Mouse (Mus musculus): Measurements from ENCODE around the gene Pygo2. TPM values are rescaled to one million over a fixed set of nuclear protein-coding genes. Genes with fewer than 3 reads are reported as not detected.
A peak's percentile ranks its signal among the peaks of the same experiment; 100 is the strongest.

Pygo2 gene
- total RNA-seq, 4 experiments from 2014 or later: 44.0 to 57.4 (median 48.8) TPM

- DNase-seq (ENCODE audit: low spot score in 2 of 2): no peak
Measured at GRCm38 (mm10) chr3:89392871-89393311, 37.1 kb upstream of the Pygo2 start.

DNA sequence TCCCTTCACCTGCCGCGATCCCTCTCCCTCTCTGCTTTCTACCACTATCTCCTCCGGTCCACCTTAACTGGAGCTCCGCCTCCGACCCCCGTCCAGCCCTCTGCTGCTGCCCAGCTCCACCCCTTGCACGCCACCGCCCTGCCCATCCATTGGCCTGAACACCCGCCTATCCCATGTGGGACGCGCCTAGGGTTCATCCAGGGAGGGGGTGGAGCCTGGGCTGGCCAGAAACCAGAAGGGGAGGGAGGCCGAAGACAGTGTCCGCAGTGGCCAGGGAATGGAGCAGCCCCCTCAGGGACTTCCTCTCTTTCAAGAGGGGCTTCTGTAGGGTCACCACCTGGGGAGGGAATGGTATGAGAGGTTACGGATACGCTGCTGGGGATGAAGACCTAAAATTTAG is 36.4 kb upstream of the Pygo2 start:
- DNase-seq (ENCODE audit: low spot score in 2 of 2): peak; percentile 78 to 96

DNA sequence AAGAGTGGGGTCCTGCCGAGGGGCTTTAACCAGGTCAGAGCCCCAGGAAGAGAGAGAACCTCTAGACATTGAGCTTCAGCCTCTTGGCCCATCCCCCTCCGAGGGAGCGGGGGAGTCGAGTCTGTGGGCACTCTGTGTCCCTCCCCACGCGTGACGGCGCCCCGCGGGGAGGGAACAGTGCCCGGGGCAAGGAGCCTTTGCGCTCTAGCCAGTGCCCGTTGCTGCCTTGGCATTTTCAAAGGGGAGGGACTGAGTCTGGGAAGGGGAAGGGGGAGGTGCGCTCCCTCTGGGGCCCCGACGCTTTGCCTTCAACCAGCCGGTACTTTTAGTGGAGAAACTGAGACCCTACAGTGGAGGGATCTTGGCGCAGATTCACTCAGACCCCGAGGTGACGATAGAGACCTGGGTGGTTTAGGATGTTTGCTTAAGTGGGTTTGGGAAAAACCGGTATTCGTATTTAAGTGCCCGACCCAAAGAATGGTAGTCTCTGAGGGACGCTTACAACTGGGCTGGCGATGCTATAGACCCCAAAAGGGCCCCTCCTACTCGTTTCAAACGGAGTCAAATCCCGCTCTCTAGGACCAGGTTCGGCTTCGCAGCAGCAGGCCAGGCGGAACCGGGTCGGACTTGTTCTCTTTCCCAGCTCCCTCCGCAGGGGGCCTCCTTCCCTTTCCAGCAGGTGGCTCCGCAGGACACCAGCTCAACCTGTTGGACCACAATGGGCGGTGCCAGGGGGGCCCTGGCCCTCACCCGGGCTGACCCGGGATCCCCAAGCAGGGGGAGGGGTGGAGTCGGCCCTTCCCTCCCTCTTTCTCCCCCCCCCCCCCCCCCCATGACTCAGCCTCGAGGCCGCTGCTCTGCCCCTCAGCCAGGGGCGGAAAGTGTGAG is 35.8 kb upstream of the Pygo2 start, which contains the start of gene Zbtb7b:
Gene Zbtb7b (minus strand): TSS at position 771 of the 888 bp plus-strand sequence.
- no peak for DNase-seq (ENCODE audit: low spot score in 2 of 2)

DNA sequence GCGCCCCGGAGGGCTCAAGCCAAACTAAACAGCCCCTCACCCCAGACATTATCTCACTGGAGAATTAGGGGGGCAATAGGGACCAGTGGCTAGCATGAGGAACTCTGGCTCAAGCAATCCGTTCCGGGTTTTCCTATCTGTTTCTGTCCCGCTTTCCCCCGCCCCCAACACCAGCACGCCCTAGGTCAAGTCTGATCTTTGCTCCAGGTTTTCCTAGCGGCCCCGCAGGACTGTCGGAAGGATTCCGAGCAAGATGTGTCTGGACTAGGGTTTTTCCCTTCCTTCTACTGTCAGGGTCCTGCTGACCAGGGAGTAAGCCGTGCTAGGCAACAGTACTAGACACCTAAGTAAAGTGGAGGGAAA is 35.1 kb upstream of the Pygo2 start:
- no peak for DNase-seq (ENCODE audit: low spot score in 2 of 2)

DNA sequence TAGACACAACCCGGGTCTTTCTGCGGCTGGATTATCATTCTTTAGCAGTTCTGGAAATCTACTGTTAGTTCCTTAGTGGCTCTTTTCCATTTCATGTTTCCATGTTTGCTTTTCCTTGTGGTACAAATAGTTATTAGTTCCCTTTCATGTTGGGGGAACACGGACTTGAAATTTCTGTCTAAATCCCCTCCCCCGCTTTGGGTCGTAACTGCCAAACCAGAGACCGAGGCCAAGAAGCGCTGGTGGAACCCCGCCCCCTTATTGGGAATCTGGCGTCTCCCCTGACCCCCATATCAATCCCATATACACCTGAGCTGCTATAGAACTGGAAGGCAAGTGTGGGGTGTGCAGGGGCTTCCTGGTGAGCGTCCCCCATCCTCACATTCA is 34.6 kb upstream of the Pygo2 start:
- DNase-seq (ENCODE audit: low spot score in 2 of 2): no peak

- DNase-seq (ENCODE audit: low spot score in 2 of 2): no peak
Measured at GRCm38 (mm10) chr3:89395806-89396653, 34.0 kb upstream of the Pygo2 start.

DNA sequence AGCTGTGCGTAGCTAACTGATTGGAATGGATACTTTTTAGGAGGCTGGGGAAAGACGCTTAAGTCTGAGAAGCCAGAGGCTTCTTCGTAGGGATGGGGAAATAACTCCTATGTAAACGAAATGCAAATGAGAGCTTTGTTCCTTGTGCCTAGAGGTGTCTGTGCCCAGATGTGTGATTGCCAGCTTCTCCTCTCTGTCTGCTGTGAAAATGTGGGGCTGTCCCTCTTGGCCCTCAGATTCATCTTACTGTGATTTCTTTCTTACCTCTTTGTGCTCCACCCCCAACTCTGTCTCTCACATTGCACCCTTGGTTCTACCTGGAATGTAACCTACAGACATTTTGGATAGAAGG is 33.4 kb upstream of the Pygo2 start:
- DNase-seq (ENCODE audit: low spot score in 2 of 2): no peak

GRCm38 (mm10) chr3:89401329-89401728 is 28.7 kb upstream of the Pygo2 start:
- no peak for DNase-seq (ENCODE audit: low spot score in 2 of 2)

GRCm38 (mm10) chr3:89402693-89403092 is 27.3 kb upstream of the Pygo2 start, which contains the start of gene Lenep:
TSS of gene Lenep (minus strand) at chr3:89402793.
- DNase-seq (ENCODE audit: low spot score in 2 of 2): no peak

DNA sequence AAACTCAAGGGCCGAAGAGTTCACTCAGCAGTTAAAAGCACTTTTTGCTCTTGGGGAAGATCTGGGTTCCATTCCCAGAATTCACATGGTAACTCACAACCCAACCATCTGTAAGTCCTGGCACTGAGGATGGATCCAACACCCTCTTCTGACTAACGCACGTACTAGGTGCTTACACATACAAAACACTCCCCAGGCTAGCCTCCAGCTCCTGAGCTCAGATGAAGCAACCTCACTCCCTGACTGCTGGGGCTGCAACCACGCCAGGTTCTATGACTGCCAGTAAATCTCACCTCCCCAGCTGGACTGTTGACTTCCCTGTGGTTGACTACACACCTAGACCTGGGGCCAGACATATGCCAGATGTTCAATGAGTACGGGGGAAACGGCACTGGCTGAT is 23.1 kb upstream of the Pygo2 start:
- DNase-seq (ENCODE audit: low spot score in 2 of 2): no peak

DNA sequence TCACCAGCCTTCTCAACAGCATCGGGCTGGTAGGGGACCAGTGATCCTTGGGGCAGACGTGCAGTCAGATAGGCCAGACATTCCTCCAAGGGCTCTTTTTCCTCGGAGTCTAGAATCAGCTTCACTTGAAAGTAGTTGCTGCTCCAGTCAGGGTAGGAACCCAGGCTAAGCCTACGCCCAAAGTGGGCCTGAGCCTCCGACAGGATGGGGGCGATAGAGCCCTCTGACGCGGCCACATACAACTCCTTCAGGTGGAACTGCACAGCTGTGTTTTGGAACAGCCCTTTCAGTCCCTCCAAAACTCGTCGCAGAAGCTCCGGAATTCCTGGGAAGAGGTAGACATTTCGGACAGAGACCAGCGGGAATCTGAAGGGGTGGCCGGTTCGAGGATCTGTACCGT is 21.6 kb upstream of the Pygo2 start:
- no peak for DNase-seq (ENCODE audit: low spot score in 2 of 2)

DNA sequence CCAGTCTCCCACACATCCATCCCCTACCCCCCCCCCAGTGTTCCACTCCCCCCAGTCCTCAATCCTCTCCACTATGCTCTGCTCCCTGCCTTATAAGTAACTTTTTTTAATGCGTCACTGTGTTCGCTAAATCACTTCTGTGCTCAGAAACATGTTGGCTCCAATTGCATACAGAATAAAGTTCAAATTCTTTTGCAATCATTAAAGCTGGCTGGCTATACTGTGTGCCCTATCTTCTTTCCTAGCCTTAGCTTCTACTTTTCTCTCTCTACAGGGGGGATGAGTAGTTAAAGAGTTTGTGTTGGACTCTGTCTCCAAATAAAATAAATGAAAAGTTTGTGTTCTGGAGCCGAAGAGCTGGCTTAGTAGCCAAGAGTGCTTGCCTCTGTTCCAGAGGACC is 20.3 kb upstream of the Pygo2 start:
- DNase-seq (ENCODE audit: low spot score in 2 of 2): no peak

DNA sequence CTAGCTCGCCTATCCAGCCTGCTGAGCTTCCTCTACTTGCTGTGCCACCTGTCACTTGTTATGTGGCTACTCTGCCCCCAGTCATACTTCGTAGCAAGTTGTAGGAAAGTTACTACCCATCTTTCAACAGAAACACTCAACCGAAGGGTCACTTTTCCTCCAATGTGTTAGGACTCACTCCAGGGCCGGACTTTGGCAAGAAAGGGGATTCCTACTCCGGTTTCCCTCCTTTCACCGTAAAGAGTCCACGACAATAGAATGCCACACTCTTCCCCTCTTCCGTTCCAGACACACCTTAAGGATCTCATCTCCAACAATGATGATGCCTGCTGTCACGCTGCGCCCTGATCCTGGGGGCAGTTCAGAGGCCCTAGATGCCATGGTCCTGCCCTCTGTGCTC is 19.1 kb upstream of the Pygo2 start:
- DNase-seq (ENCODE audit: low spot score in 2 of 2): no peak

- peak; percentile 100 for DNase-seq (ENCODE audit: low spot score in 2 of 2)
Measured at GRCm38 (mm10) chr3:89411490-89412393, 18.3 kb upstream of the Pygo2 start, which contains the start of gene Flad1. TSS of gene Flad1 (minus strand) at chr3:89411870.

DNA sequence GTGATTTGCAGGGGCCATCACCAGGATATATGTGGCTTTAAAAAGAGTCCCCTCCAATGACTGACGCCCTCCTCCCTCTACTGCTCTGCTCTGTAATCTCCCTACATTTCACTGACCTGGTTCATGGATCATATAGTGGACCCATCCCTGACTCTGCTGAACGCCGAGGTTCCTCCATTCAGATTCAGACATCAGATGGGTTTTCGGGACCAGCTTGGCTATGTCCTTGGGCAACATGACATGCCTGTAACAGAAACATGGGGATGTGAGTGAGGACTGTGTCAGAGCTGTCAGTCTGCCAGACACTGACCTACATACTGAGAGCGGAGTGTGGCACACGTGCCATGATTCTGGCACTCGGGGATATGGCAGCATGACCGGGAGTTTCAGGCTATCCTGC is 13.9 kb upstream of the Pygo2 start:
- DNase-seq (ENCODE audit: low spot score in 2 of 2): no peak

GRCm38 (mm10) chr3:89417131-89417530 is 12.9 kb upstream of the Pygo2 start:
- no peak for DNase-seq (ENCODE audit: low spot score in 2 of 2)

DNA sequence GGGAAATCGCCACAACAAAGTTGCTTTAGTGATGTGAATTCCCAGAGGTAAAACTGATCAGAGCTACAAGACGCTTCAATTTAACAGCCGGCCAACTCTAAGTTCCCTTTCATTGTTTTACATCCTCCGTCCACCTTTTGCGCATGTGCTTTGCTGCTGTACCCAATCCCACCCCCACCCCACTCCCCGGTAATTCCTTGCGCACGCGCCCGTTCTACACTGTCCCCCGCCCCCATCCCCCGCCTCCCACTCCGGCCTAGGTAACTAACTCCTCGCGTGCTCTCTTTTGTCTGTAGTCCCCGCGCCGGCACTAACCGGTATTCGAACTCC is 12.2 kb upstream of the Pygo2 start:
- no peak for DNase-seq (ENCODE audit: low spot score in 2 of 2)

- peak; percentile 80 to 97 for DNase-seq (ENCODE audit: low spot score in 2 of 2)
Measured at GRCm38 (mm10) chr3:89418170-89418860, 11.7 kb upstream of the Pygo2 start, which contains the start of the genes Cks1b and Shc1. TSS of gene Cks1b (minus strand) at chr3:89418383. TSS of gene Shc1 (plus strand) at chr3:89418443.

GRCm38 (mm10) chr3:89418861-89419250 is 11.2 kb upstream of the Pygo2 start:
- DNase-seq (ENCODE audit: low spot score in 2 of 2): no peak

- DNase-seq (ENCODE audit: low spot score in 2 of 2): no peak
Measured at GRCm38 (mm10) chr3:89419571-89419970, 10.4 kb upstream of the Pygo2 start.

GRCm38 (mm10) chr3:89419981-89420380 is 10.0 kb upstream of the Pygo2 start:
- DNase-seq (ENCODE audit: low spot score in 2 of 2): no peak

Measured in left cerebral cortex, adult 8-10 months (tissue).